Mouse (Mus musculus): ENCODE measurements around the gene Dcps. TPM values are rescaled to one million over a fixed set of nuclear protein-coding genes. Genes with fewer than 3 reads are reported as not detected.
A peak's percentile ranks its signal among the peaks of the same experiment; 100 is the strongest.

The Dcps gene
- polyA plus RNA-seq, 1 experiment from 2014 or later, result 77.7 TPM

DNA sequence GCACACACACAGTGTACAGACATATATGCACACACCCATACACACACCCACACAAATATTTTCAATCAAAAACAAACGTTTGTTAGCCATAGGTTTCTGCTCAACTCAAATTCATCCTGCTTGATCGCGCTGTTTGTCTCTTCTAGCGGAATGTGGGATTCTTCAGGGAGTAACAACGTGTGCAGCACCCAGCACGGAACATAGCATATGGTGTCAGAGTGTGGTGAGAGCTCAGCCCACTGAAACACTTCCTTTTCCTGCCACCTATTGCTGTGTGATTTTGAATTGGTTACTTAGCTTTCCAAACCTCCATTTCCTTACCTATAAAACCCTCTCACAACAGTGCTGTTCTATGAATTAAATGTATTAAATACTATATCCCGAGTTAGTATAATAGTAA is 5.8 kb downstream of the Dcps start:
- WGBS, result 89% methylated on average over 7 of the region's 7 CpGs
- H3K36me3 ChIP-seq, result 0 out of 2 replicates have a peak, but pooled peaks cover 12% of the 10 kb centered on the region
- no peak overlapping the region for H3K27ac ChIP-seq
- no peak overlapping the region for H3K9ac ChIP-seq
- H3K27me3 ChIP-seq (replicated peaks), result no peaks in the 10 kb centered on the region
- no peak overlapping the region for H3K4me3 ChIP-seq (replicated peaks)
- H3K9me3 ChIP-seq, result no peaks in the 10 kb centered on the region
- no peak for ATAC-seq (ENCODE audit: insufficient read depth, low FRiP score, low read depth)
- H3K4me1 ChIP-seq, result no peaks in the 10 kb centered on the region
- H3K4me2 ChIP-seq, result no peak overlapping the region

DNA sequence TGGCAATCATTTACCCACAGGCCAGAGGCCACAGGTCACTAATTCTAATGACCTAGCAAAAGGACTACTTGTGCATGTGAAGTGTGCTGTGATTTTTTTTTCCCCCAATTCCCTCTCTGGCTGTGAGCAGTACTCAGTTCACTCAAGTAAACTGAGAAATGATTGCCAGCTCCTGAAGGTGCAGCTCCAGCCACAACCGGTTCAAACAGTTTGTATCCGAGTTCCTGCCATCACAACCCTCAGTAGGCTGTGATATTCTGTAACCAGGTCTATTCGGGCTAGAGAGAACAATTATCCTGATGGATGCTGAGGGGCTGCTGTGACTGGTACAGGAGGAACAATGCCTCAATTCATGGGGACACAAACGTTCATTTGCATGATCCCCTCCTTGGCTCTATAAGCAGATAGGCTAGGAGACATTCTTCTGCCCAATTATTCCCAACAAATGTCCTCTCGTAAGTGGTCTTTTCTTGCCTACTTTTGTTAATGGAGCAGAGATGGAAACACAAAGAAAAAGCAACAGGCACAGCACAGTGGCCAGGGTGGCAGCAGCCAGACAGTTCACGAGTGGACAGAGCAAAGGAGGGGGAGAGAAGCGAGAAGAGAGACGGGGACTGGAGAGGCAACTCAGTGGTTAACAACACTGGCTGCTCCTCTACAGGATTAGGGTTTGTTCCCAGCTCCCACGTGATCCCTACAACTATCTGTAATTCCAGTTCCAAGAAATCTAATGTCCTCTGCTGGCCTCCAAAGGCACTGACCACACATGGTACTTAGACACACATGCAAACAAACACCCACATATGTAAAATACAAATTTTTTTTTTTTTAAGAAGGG is 8.8 kb downstream of the Dcps start:
- no peak for ATAC-seq (ENCODE audit: insufficient read depth, low FRiP score, low read depth)
- WGBS, result 58% methylated on average over 9 of the region's 9 CpGs
- 0 out of 2 replicates have a peak, but pooled peaks cover 12% of the 10 kb centered on the region for H3K36me3 ChIP-seq
- H3K27me3 ChIP-seq (replicated peaks), result no peaks in the 10 kb centered on the region
- no peak overlapping the region for H3K27ac ChIP-seq
- no peak overlapping the region for H3K4me2 ChIP-seq
- H3K4me1 ChIP-seq, result no peaks in the 10 kb centered on the region
- no peaks in the 10 kb centered on the region for H3K9me3 ChIP-seq
- H3K4me3 ChIP-seq (replicated peaks), result no peak overlapping the region
- H3K9ac ChIP-seq, result no peak overlapping the region

DNA sequence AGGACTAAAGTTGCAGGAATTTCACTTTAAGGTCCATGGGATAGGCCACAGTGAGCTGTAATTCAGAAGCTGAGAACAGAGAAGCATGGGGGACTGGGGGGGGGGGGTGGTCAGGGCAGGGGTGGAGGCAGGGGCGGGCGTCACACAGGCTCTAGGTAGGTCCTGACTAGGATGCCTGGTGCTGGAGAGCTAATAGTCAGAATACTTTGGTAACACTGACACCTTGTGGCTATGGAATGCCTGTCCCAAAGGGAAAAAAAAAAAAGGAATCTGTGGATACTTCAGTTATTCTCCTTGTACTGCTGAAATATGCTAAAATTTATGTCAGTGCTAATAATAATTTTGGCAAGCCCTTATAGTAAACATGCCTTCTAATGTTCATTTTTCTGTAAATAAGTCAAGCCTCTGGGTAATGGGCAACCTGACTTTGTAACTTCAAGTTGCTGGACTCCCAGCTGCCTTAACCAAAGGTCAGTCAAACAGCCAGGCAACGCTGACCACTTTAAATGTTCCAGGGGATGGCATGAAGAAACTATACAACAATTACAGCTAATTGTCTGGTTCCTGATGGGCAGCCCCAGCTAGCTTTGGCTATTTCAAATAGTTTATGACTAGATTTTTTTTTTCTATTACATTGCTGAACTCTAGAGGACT is 9.6 kb downstream of the Dcps start:
- H3K27ac ChIP-seq, result no peak overlapping the region
- H3K9ac ChIP-seq, result no peak overlapping the region
- no peaks in the 10 kb centered on the region for H3K9me3 ChIP-seq
- H3K27me3 ChIP-seq (replicated peaks), result no peaks in the 10 kb centered on the region
- peak; percentile 61; the same call in 1 of the 2 replicates for ATAC-seq (ENCODE audit: insufficient read depth, low FRiP score, low read depth)
- 0 out of 2 replicates have a peak, but pooled peaks cover 12% of the 10 kb centered on the region for H3K36me3 ChIP-seq
- no peaks in the 10 kb centered on the region for H3K4me1 ChIP-seq
- 25% methylated on average over 3 of the region's 3 CpGs for WGBS
- no peak overlapping the region for H3K4me2 ChIP-seq
- no peak overlapping the region for H3K4me3 ChIP-seq (replicated peaks)

DNA sequence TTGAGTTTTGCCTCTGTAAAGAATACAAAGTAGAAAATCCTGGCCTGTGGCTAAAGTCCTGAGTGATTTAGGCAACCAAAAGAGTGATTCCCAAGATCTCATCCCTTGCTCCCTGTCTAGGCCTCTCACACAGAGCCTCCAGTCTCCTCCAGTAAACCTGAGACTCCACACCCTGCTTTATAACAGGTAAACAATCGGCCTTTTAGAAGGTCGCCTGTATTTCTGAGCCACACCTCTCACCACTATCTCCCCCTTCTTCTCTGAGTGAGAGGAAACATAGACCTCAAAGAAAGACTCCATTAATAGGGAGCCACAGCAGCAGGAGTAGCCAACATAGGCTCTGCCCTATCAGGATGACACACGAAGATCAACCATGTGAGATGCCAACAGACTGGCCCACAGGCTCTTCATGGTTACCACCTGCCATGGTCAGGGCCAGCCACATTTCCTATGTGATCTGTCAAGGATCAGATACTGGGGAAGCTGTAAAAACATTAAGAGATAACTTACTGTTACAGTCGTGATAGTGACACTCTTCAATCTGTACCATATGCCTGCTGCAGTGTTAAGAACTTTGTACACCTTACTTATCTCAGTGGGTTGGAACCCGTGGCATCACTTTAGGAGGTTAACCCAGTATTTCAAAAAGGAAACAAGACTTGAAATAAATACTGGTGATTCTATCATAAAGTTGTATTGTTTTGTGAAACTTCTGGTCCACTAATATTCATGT is 11.6 kb downstream of the Dcps start:
- Histone ChIP-seq H3K4me2 (no peak overlapping the region), H3K4me3 (replicated peaks) (no peak overlapping the region), H3K9ac (no peak overlapping the region), H3K4me1 (no peaks in the 10 kb centered on the region), H3K27me3 (replicated peaks) (no peaks in the 10 kb centered on the region), H3K9me3 (no peaks in the 10 kb centered on the region), H3K36me3 (0 out of 2 replicates have a peak, but pooled peaks cover 7% of the 10 kb centered on the region), H3K27ac (no peak overlapping the region)
- 55% methylated on average over 5 of the region's 5 CpGs for WGBS
- ATAC-seq (ENCODE audit: insufficient read depth, low FRiP score, low read depth), result no peak

DNA sequence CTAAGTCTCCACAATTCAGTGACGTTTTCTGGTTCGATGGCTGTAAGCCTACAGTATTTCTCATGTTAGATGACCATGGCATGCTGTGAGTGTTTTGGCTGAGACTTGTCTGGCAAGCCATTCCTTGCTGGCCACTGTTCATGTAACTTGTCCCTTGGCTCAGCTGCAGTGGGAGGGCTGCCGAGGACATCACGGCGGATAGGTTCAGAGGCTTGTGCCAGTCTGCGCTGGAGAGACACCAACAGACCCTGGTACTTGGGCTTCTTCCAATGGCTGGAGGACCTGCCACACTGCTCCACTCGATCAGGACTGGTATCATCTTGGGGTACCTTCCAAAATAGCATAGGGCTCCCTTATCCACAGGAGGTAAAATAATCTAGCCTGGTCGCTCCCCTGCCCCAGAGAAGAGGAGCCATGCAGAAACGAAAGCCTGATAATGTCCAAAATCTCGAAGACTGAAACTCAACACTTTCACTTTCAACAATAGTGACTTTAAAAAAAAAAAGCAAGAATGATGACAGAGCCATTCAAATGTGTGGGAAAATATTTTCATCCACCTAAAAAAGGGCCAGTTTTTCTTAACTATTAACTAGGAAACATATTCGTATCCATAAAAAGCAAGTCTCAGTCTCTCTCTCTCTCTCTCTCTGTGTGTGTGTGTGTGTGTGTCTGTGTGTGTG is 12.7 kb downstream of the Dcps start:
- WGBS, result 90% methylated on average over 11 of the region's 11 CpGs
- no peak overlapping the region for H3K4me2 ChIP-seq
- H3K27me3 ChIP-seq (replicated peaks), result no peaks in the 10 kb centered on the region

DNA sequence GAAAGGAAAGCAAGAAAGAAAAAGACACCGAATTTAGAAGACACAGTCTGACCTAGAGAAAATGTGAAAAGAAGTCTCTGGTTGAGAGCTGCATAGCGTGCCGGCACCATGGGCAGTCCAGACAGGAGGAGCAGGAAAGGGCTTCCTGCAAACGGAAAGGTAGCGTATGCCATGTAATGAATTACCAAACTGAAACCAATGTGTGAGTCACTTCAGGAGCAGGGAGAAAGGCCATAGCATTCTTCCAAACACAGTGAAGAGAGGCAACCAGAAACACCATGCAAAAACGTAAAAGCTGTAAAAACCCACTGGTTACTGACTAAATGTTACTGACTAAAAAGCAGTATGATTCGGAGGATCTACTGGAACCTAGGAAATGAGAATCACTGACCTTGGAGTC is 14.1 kb downstream of the Dcps start:
- H3K4me3 ChIP-seq (replicated peaks), result no peak overlapping the region
- H3K4me2 ChIP-seq, result no peak overlapping the region
- H3K9ac ChIP-seq, result no peak overlapping the region
- 0 out of 2 replicates have a peak, but pooled peaks cover 7% of the 10 kb centered on the region for H3K36me3 ChIP-seq
- 82% methylated on average over 7 of the region's 7 CpGs for WGBS
- H3K9me3 ChIP-seq, result no peaks in the 10 kb centered on the region
- H3K4me1 ChIP-seq, result no peaks in the 10 kb centered on the region
- H3K27ac ChIP-seq, result no peak overlapping the region
- no peaks in the 10 kb centered on the region for H3K27me3 ChIP-seq (replicated peaks)
- no peak for ATAC-seq (ENCODE audit: insufficient read depth, low FRiP score, low read depth)

More for the DNA sequence above, 12.7 kb downstream of the Dcps start:
- 0 out of 2 replicates have a peak, but pooled peaks cover 7% of the 10 kb centered on the region for H3K36me3 ChIP-seq
- H3K9ac ChIP-seq, result no peak overlapping the region
- ATAC-seq (ENCODE audit: insufficient read depth, low FRiP score, low read depth), result no peak
- no peaks in the 10 kb centered on the region for H3K9me3 ChIP-seq
- H3K4me3 ChIP-seq (replicated peaks), result no peak overlapping the region
- H3K27ac ChIP-seq, result no peak overlapping the region
- no peaks in the 10 kb centered on the region for H3K4me1 ChIP-seq

DNA sequence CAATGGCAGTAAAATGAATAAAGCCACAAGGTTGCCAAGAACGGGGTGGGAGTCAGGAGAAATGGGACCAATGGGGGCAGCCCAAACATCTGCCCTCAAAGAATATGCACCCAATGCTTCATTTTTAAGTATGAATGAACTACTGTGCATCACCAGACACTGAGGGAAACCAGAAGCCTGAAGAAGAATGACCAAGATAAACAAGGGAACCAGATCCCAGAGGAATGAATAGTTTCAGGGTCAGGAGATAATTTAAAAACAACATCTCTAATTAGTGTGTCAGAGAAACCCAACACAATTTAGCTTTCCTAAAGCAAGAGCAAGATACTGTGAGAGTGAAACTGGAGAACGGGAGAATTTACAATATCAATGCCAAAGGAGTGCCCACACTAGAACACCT is 15.2 kb downstream of the Dcps start:
- WGBS, result 65% methylated on average over 2 of the region's 2 CpGs
- Histone ChIP-seq H3K4me1 (peaks cover 4% of the 10 kb centered on the region; the same call in 1 of the 2 replicates), H3K27me3 (replicated peaks) (no peaks in the 10 kb centered on the region), H3K4me2 (no peak overlapping the region), H3K36me3 (0 out of 2 replicates have a peak, but pooled peaks cover 5% of the 10 kb centered on the region), H3K27ac (no peak overlapping the region), H3K9ac (no peak overlapping the region), H3K4me3 (replicated peaks) (no peak overlapping the region), H3K9me3 (no peaks in the 10 kb centered on the region)
- no peak for ATAC-seq (ENCODE audit: insufficient read depth, low FRiP score, low read depth)

DNA sequence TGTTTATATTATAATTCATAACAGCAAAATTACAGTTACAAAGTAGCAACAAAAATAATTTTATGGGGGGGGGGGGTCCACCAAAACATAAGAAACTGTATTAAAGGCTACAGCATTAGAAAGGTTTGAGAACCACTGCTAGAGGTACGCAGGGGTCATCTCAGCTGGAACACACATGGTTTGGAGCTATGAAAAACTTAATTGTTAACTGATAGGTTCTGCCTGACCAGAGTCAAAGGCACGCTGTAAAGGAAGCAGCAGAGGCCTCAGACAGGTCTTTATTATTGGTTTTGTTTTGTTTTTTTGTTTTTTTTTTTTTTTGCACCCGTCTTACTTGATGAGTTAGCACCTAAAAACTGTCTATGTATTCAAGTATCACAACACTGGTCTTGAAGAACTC is 17.4 kb downstream of the Dcps start:
- H3K9me3 ChIP-seq, result no peaks in the 10 kb centered on the region
- H3K4me2 ChIP-seq, result no peak overlapping the region
- no peak overlapping the region for H3K4me3 ChIP-seq (replicated peaks)
- 87% methylated on average over 3 of the region's 3 CpGs for WGBS
- H3K27me3 ChIP-seq (replicated peaks), result no peaks in the 10 kb centered on the region
- no peak for ATAC-seq (ENCODE audit: insufficient read depth, low FRiP score, low read depth)
- H3K9ac ChIP-seq, result no peak overlapping the region
- H3K27ac ChIP-seq, result no peak overlapping the region
- H3K4me1 ChIP-seq, result peaks cover 4% of the 10 kb centered on the region; the same call in 1 of the 2 replicates
- H3K36me3 ChIP-seq, result no peaks in the 10 kb centered on the region

DNA sequence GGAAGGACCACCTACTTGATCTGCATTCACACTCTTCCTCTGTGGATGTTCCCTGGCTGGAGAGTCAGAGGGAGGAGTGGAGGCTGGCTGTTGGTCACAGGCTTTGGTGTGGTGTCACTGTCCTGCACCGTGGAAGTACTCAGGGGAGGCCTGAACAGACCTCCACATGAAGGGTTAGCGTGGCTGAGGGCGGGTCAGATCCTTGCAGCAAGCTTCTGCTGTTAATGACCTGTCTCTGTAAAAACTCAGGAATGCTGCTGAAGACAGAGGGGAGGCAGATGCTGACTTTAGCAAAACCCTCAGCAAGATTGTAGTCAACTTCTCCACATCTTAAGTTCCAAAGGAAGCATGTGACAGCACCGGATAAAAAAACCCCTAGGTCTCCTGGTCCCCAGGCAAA is 19.0 kb downstream of the Dcps start:
- Histone ChIP-seq H3K4me1 (peaks cover 4% of the 10 kb centered on the region; the same call in 1 of the 2 replicates), H3K4me3 (replicated peaks) (no peak overlapping the region), H3K36me3 (no peaks in the 10 kb centered on the region), H3K27ac (peak overlapping the region; percentile 80), H3K9ac (no peak overlapping the region), H3K4me2 (no peak overlapping the region), H3K27me3 (replicated peaks) (no peaks in the 10 kb centered on the region), H3K9me3 (no peaks in the 10 kb centered on the region)
- no peak for ATAC-seq (ENCODE audit: insufficient read depth, low FRiP score, low read depth)
- 58% methylated on average over 4 of the region's 4 CpGs for WGBS

DNA sequence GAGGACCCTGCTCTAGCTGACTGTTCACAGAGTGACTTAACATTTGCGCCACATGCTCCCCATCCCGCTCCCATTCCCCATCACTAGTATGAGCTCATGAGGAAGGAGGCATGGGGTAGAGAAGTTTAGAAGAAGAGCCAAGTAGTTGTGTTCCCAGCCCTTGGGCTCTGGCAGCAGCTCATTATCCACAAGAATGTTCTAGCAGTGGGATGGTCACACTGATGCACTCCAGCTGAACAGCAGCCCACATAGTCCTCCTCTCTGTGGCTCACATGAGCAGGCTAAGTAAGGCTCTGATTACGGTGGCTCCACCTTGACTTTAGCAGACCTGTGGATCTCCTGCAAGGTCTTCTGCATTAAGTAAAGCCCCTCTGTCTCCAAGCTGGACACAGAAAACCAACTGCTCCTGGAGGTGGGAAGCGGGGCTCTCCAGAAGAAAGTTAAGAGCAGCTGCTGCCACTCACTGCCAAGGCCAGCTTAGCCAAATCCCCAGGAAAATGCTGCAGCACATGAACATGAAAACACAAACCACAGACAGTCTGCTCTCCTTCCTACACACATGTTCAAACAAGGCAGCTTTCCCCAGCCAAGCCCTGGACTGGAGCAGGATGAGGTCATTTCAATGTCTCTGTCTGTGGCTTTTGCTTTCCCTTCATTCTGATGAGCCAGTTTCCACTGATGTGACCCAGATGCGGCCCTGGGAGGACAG is 19.7 kb downstream of the Dcps start:
- Histone ChIP-seq H3K4me1 (peaks cover 4% of the 10 kb centered on the region; the same call in 1 of the 2 replicates), H3K4me2 (no peak overlapping the region), H3K36me3 (no peaks in the 10 kb centered on the region), H3K9me3 (no peaks in the 10 kb centered on the region), H3K4me3 (replicated peaks) (no peak overlapping the region), H3K27ac (peak overlapping the region; percentile 80), H3K9ac (no peak overlapping the region), H3K27me3 (replicated peaks) (no peaks in the 10 kb centered on the region)
- ATAC-seq (ENCODE audit: insufficient read depth, low FRiP score, low read depth), result peak; percentile 71
- 77% methylated on average over 5 of the region's 5 CpGs for WGBS

DNA sequence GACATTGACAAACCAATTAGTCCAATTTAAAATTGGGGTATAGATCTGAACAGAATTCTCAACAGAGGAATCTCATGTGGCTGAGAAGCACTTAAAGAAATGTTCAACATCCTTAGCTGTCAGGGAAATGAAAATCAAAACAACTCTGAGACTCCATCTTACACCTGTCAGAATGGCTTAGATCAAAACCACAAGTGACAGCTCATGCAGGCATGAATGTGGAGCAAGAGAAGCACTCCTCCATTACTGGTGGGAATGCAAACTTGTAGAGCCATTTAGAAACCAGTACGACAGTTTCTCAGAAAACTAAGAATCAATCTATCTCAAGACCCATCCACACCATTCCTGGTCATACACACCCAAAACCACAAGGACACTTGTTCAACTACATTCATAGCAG is 22.9 kb downstream of the Dcps start:
- ATAC-seq (ENCODE audit: insufficient read depth, low FRiP score, low read depth), result no peak
- Histone ChIP-seq H3K36me3 (no peaks in the 10 kb centered on the region), H3K9ac (no peak overlapping the region), H3K27me3 (replicated peaks) (no peaks in the 10 kb centered on the region), H3K4me3 (replicated peaks) (no peak overlapping the region), H3K4me1 (peaks cover 4% of the 10 kb centered on the region; the same call in 1 of the 2 replicates), H3K27ac (no peak overlapping the region), H3K9me3 (no peaks in the 10 kb centered on the region), H3K4me2 (no peak overlapping the region)
- WGBS, result 90% methylated on average over 1 of the region's 1 CpGs
